Mouse (Mus musculus) small intestine, adult 2 months (tissue): ENCODE results near the gene Ctss.

Experiments
- CTCF ChIP-seq: fragments of 200-500 bp; IDR thresholded peaks from 2 replicates; pipeline ENCODE4 v1.5.1; 2012; ENCODE audit warnings: low read depth, mild to moderate bottlenecking, control low read depth, inconsistent platforms, low read length, moderate library complexity, mixed read lengths; ENCODE audit not compliant: insufficient replicate concordance, insufficient read length; ENCODE audit errors: extremely low read depth
- POLR2A ChIP-seq: fragments of 200-500 bp; IDR thresholded peaks from 2 replicates; pipeline ENCODE4 v1.6.1; 2012; ENCODE audit warnings: low read depth, mild to moderate bottlenecking, control low read depth, inconsistent platforms, low read length, moderate library complexity

DNA sequence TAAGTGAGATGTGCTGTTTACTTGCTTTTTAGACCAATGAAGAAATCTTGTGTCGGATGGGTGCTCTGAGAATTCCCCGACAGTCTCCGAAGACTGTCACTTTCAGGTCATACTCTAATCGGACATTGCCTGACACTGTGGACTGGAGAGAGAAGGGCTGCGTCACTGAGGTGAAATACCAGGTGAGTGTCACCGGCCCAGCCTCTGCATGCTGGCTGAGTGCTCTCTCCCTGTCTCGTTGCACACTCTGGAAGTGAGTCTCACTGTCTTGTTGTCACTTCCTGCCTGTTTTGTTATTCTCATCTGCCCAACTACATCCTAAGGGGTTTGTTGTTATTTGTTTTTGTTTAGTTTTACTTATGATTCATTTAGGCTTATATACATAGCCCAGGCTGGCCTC is 16.4 kb downstream of the Ctss start:
- TF ChIP-seq CTCF (no peak), POLR2A (no peak)
